Mouse (Mus musculus) activated CD4-positive, CD25-positive, alpha-beta regulatory T cell, adult 4 months (primary cell): Measurements from ENCODE around the gene Raet1e. TPM values are rescaled to one million over a fixed set of nuclear protein-coding genes. Genes with fewer than 3 reads are reported as not detected.
"Not testable (repeated sequence)": the region's sequence is repeated elsewhere in the genome, so short reads cannot be mapped to it uniquely, and the experiment has no call there.

Experiments used
- ATAC-seq: one replicate; pipeline ENCODE4 v1.8.0; 2017
- polyA plus RNA-seq, 2 experiments: library from polyadenylated mRNA; unstranded; fragments of 100-300 nt; shearing (Covaris generic); gene quantifications; one replicate each; pipeline ENCODE4 v1.2.1; 2017

The Raet1e gene
- not detected for polyA plus RNA-seq

DNA sequence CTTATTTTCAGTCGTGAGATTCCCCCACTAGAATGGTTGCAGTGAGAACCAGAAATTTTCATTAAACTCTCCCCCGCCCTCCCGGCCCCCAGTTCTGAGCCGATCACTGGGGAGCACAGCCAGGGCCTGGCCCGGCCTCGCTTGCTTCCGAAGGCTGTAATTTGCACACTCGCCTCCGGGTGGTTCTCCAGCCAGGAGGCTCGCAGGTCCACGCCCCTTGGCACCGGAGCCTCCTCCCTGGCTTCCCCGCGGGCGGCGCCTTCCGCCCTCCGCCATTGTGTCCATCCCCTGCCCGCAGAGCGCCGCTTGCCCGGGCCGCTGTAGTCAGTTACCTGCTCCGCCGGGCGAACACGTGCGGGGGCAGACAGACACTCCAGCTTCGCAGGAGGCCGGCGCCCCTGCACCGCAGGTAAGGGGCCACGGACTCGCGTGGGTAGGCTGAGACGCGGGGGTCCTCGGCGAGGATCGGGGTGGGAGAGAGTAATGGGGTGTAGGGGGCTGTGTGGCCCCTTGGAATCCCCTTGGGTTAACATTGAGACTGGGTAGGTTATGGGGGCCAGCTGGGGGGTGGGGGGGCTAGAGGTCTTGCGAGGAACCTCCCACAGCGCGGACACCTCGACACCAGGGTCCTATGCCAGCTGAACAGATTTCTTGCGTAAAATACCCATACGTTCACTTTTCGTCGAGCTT, at the start of gene Raet1e, which contains the start of gene H60b:
Gene Raet1e, plus strand, starts transcription at position 260 of the 690 bp plus-strand sequence.
Gene H60b, plus strand, starts transcription at position 277 of the 690 bp plus-strand sequence.
- peak; percentile 34 for ATAC-seq

DNA sequence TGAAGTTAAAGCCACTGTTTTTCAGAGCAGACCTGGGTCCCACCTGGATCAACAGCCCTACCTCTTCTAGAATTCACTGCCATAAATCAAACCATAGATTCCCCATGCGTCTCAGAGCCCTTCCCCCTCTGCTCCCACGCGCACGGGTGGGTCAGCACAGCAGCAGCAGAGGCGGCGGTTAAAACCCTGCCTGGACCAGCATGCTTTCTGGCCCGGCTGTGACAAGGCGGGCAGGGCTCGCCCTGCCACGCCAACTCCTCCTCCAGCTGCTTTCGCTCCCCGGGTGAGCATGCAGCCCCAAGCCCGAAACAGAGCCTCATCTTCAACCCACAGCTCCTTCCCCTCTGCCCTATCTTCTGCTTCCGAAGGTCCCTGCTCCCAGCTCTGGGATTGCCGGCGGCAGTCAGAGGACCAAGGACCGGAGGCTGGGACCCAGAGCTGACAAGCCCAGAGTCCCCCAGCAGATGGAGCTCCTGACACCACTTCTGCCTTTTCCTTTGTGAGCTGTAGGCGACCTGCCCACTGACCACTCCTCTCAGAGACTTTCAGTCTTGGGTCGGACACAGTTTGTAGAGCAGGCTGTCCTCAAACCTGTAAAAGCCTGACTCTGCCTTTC, 17.6 kb upstream of the Raet1e start:
- no peak for ATAC-seq

DNA sequence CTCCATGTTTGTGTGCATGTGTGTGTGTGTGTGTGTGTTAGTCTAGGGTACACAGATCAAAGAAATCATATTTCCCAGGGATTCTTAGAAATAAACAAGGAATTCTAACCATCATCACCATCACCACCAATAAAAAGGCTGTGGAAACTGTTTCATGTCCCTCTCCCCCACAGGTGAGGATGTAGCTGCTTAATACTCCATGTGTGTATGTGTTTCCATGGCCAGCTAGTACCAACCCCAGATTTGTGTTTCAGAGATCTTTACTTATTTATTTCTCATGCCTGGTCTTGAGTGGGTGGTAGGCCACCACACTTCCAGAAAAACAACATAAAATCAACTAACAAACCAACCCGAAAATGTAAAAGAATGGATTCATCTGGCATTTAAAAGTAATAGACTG, 16.2 kb upstream of the Raet1e start:
- ATAC-seq, result not testable (repeated sequence)

DNA sequence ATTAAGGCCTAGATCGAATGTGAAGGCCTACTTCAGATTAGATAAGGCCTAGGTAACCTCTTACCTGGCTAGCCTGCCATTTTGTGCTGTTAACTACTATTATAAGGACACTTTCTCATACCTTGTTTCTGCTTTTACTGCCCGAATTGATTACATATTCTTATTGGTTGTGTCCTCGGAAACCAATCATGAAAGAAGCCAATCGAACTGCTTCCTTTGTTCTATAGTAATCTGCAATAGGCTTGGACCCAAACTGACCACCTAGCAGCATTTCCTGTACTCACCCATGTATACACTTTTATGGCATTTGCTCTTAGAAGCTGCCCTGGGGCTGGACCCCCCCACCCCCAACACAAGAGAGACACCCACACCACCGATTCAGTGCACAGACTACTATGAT, 15.4 kb upstream of the Raet1e start:
- ATAC-seq, result no peak

DNA sequence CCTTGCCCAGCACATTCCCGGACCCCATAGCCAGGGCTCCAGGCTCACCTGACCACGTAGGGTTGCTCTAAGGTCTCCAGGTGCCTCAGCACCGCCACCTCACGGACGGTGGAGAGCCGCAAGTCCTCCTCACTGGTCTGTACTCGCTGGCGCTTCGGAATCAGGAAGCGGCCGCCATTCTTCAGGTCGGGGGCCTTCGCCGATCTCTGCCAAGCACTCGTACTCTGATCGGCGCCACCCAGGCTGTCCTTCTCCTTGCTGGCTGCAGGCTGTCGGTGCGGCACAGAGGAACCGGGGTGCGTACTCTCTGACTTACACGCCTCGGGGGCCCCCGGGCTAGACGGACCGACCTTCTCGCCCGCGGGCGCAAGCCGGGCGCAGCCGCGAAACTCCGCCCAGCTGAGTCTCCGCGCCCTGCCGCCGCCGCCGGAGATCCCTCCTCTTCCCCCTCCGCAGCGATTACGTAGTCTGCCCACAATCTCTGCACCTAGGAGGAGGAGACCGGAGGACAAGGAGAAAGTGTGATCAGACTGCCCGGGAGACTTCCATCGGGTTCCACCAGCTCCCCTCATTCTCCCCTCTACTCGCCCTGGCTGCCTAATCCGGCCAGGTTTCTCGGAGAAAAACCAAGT, 9.8 kb upstream of the Raet1e start:
- peak; percentile 78 for ATAC-seq

DNA sequence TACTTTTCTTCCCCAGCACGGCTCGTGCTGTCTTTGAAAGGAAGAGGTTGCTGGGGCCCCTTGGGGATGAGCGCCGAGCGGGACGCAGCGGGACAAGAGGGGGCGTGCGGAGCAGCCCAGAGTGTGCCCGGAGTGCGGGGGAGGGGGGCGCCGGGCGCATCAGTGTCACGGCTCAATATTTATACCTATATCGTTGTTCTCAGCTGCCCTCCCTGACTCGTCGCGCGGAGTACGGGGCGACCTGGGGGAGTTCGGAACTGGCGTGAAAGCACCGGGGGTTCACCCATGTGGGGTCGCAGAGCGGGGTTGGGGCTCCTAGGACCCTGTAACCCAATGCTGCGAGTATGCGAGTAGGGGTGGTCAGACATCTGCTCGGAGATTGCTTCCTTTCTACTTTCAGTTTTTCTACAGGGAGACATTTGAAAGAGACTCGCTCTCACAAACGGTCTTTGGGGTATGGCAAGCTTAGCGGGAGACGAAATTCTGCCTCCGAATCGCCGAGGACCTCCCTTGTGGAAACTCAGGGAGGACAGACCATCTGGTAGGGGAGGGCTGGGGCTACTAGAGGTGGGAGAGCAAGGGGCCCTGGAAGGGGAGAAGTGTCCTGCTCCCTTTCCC, 9.2 kb upstream of the Raet1e start, which contains the start of gene E030030I06Rik:
Gene E030030I06Rik, minus strand, starts transcription at position 198 of the 618 bp plus-strand sequence.
- peak; percentile 10 for ATAC-seq

DNA sequence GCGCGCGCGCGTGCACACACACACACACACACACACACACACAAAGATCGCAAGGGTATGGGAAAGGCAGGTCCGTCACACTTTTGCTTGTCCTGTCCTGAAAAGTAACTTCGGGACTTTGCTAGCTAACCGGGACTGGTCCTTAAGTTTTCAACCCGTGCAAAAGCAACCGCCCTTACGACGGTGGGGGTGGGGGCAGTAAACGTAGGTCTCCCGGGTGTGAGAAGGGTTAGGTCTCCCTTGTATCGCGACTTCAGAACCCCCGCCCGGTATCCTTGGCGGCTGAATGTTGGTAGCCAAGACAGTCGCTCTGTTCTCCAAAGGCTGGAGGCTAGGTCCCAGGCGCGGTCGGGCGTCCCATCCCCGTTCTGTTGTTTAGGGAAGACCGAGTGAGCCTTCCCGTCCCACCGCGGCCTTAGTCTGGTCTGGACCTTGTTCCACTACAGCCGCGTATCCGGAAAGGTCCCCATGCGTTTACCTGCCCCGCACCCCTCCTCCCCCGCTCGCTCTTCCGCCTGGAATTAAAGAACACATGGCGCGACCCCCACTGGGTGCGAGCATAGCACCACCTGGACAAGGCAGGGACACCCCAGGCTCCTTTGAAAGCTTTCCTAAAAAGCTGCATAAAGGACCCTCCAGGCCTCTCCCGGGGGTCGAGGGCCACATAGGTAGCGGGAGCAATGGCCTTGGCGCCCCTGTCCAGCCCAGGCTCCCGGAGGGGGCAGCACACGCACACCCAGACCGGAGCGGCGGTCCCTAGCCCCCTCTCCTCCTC, 8.5 kb upstream of the Raet1e start:
- no peak for ATAC-seq

DNA sequence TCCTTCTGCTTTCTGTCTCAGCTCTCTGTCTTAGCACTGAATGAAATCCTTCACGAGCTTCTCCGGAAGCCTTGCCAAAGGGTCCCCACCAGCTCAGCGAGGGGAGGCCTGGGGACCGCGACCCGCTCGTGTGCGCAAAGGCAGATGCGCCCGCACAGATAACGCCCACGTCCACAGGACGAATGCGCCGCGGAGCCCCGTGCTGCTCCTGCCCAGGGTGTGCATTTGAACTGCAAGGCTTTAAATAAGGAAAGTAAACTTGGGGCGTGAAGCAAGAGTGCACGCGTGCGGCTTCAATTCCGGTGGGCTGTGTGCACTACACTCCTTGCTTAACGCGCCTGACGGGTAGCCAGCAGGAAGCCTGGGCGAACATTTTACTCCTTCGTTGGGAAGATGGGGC, 7.8 kb upstream of the Raet1e start:
- no peak for ATAC-seq

DNA sequence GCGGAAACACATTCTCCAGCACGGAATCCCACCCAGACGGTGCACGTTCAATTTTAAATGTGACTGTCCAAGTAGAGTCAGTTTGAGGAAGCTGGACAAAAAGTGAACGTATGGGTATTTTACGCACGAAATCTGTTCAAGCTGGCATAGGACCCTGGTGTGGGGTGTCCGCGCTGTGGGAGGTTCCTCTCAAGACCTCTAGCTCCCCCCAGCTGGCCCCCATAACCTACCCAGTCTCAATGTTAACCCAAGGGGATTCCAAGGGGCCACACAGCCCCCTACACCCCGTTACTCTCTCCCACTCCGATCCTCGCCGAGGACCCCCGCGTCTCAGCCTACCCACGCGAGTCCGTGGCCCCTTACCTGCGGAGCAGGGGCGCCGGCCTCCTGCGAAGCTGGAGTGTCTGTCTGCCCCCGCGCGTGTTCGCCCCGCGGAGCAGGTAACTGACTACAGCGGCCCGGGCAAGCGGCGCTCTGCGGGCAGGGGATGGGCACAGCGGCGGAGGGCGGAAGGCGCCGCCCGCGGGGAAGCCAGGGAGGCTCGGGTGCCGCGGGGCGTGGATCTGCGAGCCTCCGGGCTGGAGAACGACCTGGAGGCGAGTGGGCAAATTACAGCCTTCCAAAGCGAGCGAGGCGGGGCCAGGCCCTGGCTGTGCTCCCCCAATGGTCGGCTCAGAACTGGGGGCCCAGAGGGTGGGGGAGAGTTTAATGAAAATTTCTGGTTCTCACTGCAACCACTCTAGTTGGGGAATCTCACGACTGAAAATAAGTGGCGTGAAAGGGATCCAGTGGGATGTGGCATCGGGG, 7.1 kb upstream of the Raet1e start:
- not testable (repeated sequence) for ATAC-seq

DNA sequence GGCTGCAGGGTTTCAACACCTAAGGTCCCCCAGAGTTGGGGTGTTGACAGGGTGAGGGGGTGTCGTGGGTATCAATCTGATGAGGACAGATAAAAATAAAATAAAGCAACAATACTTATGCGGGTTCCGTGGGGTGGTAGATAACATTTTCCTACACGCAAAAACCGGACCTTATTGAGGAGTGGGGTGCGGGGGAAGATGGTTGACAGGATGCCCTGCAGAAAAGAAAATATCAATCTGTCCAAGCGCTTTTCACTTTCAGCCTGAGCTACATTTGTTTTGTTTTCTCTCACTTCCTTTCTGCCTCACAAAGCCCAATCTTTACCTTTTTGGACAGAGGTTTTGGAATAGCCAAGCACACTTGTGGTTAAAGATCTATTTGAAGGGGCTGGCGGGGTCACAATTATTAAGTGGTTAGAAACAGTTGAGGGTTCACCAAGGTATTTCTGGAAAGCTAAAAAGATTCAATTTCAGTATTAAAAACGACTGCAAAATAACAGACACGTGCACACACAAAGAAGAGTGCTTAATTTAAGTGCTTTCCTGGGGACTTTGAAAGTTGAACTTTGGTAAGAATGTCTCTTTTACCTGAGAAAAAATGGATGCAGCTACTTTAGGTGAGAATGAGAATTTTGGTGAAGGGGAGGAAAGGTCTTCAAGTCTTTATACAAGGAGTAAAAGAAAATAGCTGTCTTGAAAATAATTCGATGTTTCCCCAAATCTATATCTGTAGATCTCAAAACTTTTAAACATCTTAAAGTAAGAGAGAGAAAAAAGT, 6.3 kb upstream of the Raet1e start:
- not testable (repeated sequence) for ATAC-seq

DNA sequence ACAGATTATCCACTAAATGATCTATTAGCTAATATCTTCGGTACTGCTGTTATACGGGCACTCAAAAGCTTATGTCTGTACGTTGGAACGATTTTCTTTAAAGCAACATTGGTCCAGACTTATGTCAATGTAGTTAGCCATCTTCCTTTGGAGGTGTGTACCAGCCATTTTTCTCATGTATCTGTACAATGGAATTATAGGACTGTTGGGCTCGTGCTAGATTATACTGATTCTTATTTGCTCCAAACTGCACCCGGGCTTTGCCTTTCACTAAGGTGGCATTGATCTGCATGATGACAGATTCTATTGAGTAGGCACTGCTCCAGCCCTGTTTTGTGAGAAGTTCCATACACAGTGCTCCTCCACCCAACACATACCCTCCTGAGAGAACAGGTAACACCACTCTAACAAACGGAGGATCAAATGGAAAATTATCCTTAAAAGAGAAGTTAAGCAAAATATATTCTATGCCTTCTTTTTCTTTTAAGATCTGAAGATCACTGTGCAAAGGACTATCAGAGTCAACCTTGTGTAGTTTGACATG, 5.2 kb upstream of the Raet1e start:
- ATAC-seq, result not testable (repeated sequence)

DNA sequence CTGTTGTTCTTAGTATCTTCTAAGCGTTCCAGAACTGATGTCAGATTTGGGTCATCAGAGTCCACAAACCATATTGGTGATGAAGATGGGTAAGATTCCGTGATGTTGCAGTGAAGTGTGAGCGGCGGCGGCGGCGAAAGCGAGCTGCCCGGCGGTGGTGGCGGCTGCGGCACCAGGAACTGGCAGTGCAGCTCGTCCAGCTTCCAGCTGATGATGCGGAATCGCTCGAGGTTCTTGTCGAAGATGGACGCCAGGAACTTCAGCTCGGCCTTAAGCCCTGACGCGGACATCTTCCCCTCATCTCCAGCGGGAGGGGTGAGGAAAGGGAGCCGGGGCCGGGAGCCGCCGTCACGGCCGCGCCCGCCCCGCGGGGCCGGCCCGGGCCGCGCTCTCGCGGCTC, 4.2 kb upstream of the Raet1e start:
- ATAC-seq, result not testable (repeated sequence)

DNA sequence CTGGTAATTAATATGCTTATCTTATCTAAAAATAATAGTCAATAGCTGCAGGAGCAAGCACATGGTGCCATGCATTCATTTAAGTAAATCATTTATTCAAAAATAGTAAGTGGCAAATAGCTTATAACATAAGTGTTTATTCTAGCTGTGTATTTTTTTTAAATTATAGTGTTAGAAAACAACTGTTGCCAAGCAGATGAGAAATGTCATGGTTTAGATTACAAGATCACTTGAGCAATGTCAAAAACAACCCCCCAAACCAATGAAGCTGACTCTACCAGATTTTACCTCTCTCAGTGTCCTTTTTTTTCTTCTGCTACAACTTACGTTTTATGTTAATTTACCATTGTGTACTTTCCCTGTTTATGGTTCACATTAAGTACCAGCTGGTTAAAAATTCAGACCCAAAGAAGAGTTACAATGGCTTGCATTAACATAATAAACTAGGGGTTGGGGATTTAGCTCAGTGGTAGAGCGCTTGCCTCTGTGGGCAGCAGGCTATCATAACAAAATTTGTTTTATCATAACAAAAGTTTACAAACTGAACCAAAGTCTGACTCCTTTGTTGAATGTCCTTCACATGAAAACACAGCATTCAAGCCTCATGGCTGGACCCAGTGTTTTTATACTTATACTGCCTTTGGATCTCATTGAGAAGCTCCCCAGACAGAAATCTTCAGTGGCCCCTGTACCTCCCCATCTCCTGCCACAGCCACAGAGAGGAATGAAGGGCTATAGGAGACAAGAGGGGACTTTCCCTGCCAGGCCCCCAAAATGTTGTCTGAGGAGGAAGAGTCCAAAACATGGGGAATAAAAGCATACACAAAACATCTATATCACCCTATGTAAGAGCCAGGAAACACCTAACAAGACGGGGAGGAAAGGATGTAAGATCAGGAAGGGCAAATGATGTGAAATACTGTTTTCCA, 3.2 kb upstream of the Raet1e start:
- no peak for ATAC-seq

DNA sequence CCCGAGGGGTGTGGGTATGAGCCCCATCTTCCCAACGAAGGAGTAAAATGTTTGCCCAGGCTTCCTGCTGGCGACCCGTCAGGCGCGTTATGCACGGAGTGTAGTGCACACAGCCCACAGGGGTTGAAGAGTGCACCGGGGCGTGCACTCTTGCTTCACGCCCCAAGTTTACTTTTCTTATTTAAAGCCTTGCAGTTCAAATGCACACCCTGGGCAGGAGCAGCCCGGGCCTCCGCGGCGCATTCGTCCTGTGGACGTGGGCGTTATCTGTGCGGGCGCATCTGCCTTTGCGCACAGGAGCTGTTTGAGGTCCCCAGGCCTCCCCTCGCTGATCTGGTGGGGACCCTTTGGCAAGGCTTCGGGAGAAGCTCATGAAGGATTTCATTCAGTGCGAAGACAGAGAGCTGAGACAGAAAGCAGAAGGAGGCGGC, 777 bp downstream of the Raet1e start:
- no peak for ATAC-seq

DNA sequence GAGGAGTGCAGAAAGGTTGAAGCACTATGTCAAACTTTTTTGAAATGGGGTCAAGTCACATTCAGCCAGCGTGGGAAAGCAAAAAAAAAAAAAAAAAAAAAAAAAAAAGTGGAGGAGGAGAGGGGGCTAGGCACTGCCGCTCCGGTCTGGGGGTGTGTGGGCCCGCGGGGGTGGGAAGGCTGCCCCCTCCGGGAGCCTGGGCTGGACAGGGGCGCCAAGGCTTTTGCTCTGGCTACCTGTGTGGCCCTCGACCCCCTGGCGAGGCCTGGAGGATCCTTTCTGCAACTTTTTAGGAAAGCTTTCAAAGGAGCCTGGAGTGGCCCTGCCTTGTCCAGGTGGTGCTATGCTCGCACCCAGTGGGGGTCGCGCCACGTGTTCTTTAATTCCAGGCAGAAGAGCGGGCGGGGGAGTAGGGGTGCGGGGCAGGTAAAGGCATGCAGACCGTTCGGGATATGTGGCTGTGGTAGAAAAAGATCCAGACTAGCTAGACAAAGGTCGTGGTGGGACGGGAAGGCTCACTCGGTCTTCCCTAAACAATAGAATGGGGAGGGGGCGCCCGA, 1.3 kb downstream of the Raet1e start:
- no peak for ATAC-seq

DNA sequence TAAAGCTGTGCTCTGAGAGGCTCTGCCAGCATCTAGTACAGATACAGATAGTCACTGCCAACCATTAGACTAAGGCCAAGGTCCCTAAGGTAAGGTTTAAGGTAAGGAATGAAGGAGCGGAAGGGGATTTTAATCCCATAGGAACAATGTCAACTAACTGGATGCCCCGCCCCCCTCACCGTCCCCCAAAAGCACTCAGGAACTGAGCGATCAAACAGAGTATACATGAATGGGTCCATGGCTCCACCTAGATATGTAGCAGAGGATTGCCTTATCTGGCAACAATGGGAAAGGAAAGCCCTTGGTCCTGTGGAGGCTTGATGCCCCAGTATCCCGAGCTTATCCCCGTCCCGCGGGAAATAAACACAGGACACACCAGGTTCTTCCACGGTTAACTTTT, 4.9 kb downstream of the Raet1e start:
- ATAC-seq, result not testable (repeated sequence)

DNA sequence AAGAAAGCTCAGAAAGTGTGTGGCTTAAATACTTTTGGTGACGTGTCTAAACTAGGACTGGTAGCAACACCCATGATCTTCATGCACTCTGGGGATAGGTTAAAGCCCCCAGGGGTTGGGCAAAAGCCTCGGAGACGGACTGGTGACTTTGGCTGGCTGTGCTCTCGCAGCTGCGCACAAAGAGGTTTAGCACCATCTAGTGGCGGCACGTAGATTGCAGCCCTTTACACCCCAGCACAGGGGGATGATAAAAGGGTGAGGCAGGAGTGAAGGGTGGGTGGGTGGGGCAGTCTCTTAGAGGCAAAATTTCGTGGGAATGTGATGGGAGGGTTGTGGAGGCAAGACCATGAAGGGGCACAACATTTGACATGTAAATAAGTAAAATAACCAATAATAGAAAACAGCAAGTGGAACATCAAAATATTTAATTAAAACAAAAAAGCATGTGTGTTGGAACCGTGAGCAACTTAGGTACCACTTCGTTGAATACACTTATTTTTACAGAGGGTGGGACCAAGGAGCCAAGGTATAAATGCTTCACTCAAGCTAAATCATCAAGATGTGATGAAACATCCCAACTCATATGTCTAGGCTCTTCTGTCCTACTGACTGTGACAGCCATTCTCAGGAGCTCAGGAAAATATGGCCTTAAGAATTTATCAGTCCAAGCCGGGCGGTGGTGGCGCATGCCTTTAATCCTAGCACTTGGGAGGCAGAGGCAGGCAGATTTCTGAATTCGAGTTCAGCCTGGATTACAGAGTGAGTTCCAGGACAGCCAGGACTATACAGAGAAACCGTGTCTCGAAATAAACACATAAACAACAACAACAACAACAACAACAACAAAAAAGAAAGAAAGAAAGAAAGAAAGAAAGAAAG, 5.6 kb downstream of the Raet1e start:
- ATAC-seq, result peak; percentile 40
